Mouse (Mus musculus): ENCODE data around the gene Ubl4a.

DNA sequence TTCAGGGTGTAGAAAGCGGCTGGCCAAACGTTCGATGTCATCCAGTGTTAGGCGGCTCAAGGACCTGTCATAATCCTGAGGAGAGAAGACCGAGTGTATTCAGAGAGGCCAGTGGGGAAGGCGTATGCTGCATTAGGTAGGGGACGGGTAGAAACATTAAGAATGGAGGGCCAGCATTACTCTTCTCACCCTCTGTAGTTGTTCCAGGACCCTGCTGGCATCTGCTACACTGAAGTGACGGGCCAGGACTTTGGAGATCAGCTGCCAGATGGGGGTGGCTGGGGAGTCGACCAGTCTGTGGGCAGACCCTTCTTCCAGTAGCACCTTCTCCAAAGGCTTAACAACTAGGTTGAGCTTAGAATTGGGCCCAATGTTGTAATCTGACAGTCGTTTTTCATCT, 5.5 kb downstream of the Ubl4a start:
- TF ChIP-seq GATA1 (IDR thresholded peaks at IDR 0.05; ENCODE audit: low read length) (no peak), TAL1 (IDR thresholded peaks at IDR 0.05; ENCODE audit: low read length) (no peak)

All from erythroblast, embryonic 14.5 days (primary cell).